Mouse (Mus musculus): ENCODE results near the gene Ttbk2. TPM values are rescaled to one million over a fixed set of nuclear protein-coding genes. Genes with fewer than 3 reads are reported as not detected.

Ttbk2 gene
- polyA plus RNA-seq, 1 experiment from 2014 or later, result 11.2 TPM

DNA sequence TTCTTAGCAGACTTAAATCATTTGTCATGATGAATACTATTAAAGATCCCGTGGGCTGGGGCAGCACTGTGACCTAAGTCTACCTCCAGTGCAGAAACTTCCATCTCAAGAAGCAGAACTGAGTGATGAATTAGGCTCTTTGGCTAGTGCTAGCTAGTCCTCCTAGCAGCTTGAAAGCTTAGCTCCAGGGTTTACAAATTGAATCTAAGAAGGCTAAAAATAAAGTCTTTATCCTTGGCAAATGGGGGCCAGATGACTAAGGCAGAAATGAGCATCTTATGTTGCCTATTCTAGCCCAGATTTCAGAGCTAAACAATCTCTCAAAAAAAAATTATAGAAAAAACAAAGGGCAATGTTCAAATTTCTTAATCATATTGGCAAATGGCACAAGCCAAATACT lies 10.3 kb upstream of the Ttbk2 start:
- 86% methylated on average over 1 of the region's 1 CpGs for WGBS
- Histone ChIP-seq H3K36me3 (ENCODE audit: control insufficient read depth, insufficient read depth, low read length) (no peaks in the 10 kb centered on the region; the same call in 1 of the 2 replicates), H3K4me1 (replicated peaks; ENCODE audit: control insufficient read depth, insufficient read depth, low read length) (no peaks in the 10 kb centered on the region), H3K27ac (ENCODE audit: low read depth, low read length) (no peak overlapping the region), H3K27me3 (ENCODE audit: control insufficient read depth, insufficient read depth, low read length) (no peaks in the 10 kb centered on the region), H3K4me2 (ENCODE audit: low read depth, low read length, severe bottlenecking) (no peak overlapping the region), H3K9me3 (ENCODE audit: control insufficient read depth, low read length) (no peaks in the 10 kb centered on the region), H3K9ac (ENCODE audit: low read length) (no peak overlapping the region), H3K4me3 (ENCODE audit: low read depth, low read length) (no peak overlapping the region)
- ATAC-seq (replicated peaks; ENCODE audit: low FRiP score) (no peak), DNase-seq (ENCODE audit: low spot score) (no peak)

DNA sequence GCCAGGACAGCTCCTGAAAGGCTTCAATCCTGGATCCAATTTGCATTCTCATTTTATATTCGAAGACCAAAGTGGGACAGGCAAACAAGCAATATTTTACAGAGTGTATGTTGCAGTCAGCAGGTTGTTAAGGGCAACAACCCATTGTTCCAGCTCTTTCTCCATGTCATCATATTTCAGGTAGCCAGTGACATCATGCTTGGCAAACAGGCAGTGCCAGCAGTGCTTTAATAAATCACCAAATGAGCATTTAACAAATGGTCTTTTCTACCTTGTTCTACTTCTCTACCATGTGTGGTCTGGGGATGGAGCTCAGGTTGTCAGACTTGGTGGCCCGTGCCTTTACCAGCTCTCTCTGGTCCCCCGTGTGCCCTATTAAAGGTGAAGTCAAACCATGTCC lies 7.7 kb upstream of the Ttbk2 start:
- no peak for DNase-seq (ENCODE audit: low spot score)
- Histone ChIP-seq H3K27ac (ENCODE audit: low read depth, low read length) (no peak overlapping the region), H3K36me3 (ENCODE audit: control insufficient read depth, insufficient read depth, low read length) (no peaks in the 10 kb centered on the region; the same call in 1 of the 2 replicates), H3K4me1 (replicated peaks; ENCODE audit: control insufficient read depth, insufficient read depth, low read length) (no peaks in the 10 kb centered on the region), H3K9ac (ENCODE audit: low read length) (no peak overlapping the region), H3K4me3 (ENCODE audit: low read depth, low read length) (no peak overlapping the region), H3K4me2 (ENCODE audit: low read depth, low read length, severe bottlenecking) (no peak overlapping the region), H3K9me3 (ENCODE audit: control insufficient read depth, low read length) (no peaks in the 10 kb centered on the region), H3K27me3 (ENCODE audit: control insufficient read depth, insufficient read depth, low read length) (no peaks in the 10 kb centered on the region)
- 94% methylated on average over 3 of the region's 3 CpGs for WGBS
- ATAC-seq (replicated peaks; ENCODE audit: low FRiP score), result no peak

DNA sequence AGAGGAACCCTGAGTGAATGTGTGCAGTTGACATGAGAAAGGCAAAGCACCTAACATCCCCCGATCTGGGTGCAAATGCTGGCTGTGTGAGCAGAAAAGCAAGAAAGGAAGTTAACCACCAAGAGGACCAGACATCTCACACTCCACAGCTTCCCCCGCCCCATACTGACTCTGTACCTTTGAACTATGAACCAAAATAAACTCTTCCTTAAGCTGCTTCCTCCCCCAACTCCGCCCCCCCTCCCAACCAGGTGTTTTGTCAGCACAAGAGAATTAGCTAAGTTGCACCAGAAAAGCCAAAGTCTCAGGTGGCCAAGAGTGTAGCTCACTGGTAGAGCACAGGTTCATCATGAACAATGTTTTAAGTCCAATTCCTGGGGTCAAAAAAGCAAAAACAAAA lies 2.7 kb upstream of the Ttbk2 start:
- Histone ChIP-seq H3K9me3 (ENCODE audit: control insufficient read depth, low read length) (no peaks in the 10 kb centered on the region), H3K4me1 (replicated peaks; ENCODE audit: control insufficient read depth, insufficient read depth, low read length) (no peaks in the 10 kb centered on the region), H3K4me2 (ENCODE audit: low read depth, low read length, severe bottlenecking) (no peak overlapping the region), H3K36me3 (ENCODE audit: control insufficient read depth, insufficient read depth, low read length) (no peaks in the 10 kb centered on the region), H3K27me3 (ENCODE audit: control insufficient read depth, insufficient read depth, low read length) (no peaks in the 10 kb centered on the region), H3K27ac (ENCODE audit: low read depth, low read length) (no peak overlapping the region), H3K9ac (ENCODE audit: low read length) (no peak overlapping the region), H3K4me3 (ENCODE audit: low read depth, low read length) (no peak overlapping the region)
- 88% methylated on average over 3 of the region's 3 CpGs for WGBS
- ATAC-seq (replicated peaks; ENCODE audit: low FRiP score), result no peak
- DNase-seq (ENCODE audit: low spot score), result no peak

DNA sequence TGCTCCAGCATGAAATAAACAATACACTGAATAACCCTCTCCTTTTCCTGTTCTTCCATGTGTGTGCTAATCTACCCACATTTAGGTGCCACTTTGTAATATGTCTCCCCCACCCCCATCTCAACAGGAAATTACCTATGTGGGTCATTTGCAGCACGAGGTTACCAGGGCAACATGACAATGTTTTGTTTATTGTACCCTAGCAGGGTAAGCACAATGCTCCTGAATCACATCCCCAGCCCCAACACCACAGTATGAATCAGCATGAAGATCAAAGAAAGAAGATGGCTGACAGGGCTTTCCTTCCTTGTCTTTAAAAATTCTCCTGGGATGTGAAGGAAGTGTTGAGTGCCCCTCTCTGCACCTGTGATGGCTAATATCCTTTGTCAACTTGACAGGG lies 2.2 kb upstream of the Ttbk2 start:
- Histone ChIP-seq H3K27ac (ENCODE audit: low read depth, low read length) (no peak overlapping the region), H3K9ac (ENCODE audit: low read length) (no peak overlapping the region), H3K4me2 (ENCODE audit: low read depth, low read length, severe bottlenecking) (no peak overlapping the region), H3K4me1 (replicated peaks; ENCODE audit: control insufficient read depth, insufficient read depth, low read length) (no peaks in the 10 kb centered on the region), H3K9me3 (ENCODE audit: control insufficient read depth, low read length) (no peaks in the 10 kb centered on the region), H3K4me3 (ENCODE audit: low read depth, low read length) (no peak overlapping the region), H3K36me3 (ENCODE audit: control insufficient read depth, insufficient read depth, low read length) (no peaks in the 10 kb centered on the region), H3K27me3 (ENCODE audit: control insufficient read depth, insufficient read depth, low read length) (no peaks in the 10 kb centered on the region)
- DNase-seq (ENCODE audit: low spot score) (no peak), ATAC-seq (replicated peaks; ENCODE audit: low FRiP score) (no peak)
- 44% methylated on average over 1 of the region's 1 CpGs for WGBS

DNA sequence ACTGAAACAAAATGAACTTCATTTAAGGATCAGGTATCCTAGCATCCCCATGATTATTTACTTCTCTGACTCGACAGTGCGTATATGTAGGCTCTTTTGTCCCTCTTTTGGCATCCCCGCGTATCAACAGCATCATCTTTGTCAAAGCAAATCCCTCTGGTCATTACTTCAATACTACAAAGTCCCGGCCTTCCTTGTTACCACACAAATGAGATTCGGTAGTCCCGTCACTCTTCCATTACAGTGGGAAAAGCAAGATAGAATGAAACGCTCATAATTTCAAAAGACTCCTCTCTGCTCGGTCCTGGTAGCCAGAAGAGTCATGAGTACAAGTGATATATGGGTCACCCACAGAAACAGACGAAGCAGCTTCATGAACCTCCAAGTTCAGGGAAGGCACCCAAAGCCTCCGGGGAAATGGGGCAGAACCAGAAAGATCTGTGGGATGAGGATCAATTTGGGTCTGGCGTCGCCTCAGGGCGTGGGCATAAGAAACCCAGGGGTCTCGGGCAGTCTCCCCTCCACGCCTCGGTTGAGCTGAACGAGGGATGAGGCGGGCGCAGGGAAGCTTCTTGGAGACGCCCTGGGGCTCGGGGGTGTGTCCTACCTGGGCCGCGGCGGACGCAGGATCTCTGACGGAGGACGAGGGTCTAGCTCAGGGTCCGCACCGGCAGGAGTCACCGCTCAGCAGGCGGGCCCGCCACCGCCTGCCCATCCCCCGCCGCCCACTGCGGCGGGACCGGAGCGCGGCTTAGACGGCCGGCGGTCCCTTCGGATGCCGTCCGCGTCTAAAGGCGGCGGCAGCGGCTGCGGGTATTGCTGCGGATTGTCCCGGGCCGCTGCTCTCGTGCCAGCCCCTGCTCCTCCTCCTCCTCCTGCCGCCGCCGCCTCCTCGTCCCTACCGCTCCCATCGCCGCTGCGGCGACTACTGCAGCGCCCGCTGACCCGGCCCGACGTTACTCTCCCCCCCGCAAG lies 668 bp downstream of the Ttbk2 start, which contains the start of gene Cdan1:
Gene Cdan1, minus strand, starts transcription at position 680 of the 975 bp plus-strand sequence.
- Histone ChIP-seq H3K27ac (ENCODE audit: low read depth, low read length) (0 out of 2 replicates have a peak within 1 kb of the TSS, but pooled peaks have one; percentile 57), H3K4me2 (ENCODE audit: low read depth, low read length, severe bottlenecking) (peak within 1 kb of the TSS; percentile 61), H3K9ac (ENCODE audit: low read length) (peak within 1 kb of the TSS; percentile 72), H3K27me3 (ENCODE audit: control insufficient read depth, insufficient read depth, low read length) (no peaks in the 10 kb centered on the region), H3K9me3 (ENCODE audit: control insufficient read depth, low read length) (no peaks in the 10 kb centered on the region), H3K4me3 (ENCODE audit: low read depth, low read length) (peak within 1 kb of the TSS; percentile 72), H3K36me3 (ENCODE audit: control insufficient read depth, insufficient read depth, low read length) (no peaks in the 10 kb centered on the region), H3K4me1 (replicated peaks; ENCODE audit: control insufficient read depth, insufficient read depth, low read length) (no peaks in the 10 kb centered on the region)
- DNase-seq (ENCODE audit: low spot score) (peak; percentile 84), ATAC-seq (replicated peaks; ENCODE audit: low FRiP score) (peak; percentile 70)
- WGBS, result under 1% methylated on average over 53 of the region's 71 CpGs

DNA sequence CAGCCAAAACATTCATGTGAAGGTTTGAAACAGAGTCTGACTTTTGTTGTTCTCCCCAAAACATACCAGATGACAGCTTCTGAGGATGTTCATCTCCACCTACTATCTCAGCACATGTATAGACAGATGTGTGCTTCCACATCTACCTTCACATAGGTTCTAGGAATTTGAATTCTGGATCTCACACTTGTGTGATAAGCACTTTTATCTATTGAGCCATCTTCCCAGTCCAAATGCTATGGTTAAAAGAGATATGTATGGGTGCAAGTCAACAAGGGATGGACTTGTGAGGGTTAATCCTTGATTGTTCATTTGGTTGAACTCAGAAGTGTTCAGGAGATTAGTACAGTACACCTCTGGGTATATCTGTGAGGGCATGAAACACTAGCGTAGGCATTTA lies 5.1 kb downstream of the Ttbk2 start:
- H3K27ac ChIP-seq (ENCODE audit: low read depth, low read length), result no peak overlapping the region
- no peak for DNase-seq (ENCODE audit: low spot score)
- H3K9me3 ChIP-seq (ENCODE audit: control insufficient read depth, low read length), result no peaks in the 10 kb centered on the region
- no peak overlapping the region for H3K4me2 ChIP-seq (ENCODE audit: low read depth, low read length, severe bottlenecking)
- H3K27me3 ChIP-seq (ENCODE audit: control insufficient read depth, insufficient read depth, low read length), result no peaks in the 10 kb centered on the region
- ATAC-seq (replicated peaks; ENCODE audit: low FRiP score), result no peak
- H3K4me1 ChIP-seq (replicated peaks; ENCODE audit: control insufficient read depth, insufficient read depth, low read length), result no peaks in the 10 kb centered on the region
- 97% methylated on average over 1 of the region's 1 CpGs for WGBS
- no peak overlapping the region for H3K9ac ChIP-seq (ENCODE audit: low read length)
- no peaks in the 10 kb centered on the region for H3K36me3 ChIP-seq (ENCODE audit: control insufficient read depth, insufficient read depth, low read length)
- no peak overlapping the region for H3K4me3 ChIP-seq (ENCODE audit: low read depth, low read length)

DNA sequence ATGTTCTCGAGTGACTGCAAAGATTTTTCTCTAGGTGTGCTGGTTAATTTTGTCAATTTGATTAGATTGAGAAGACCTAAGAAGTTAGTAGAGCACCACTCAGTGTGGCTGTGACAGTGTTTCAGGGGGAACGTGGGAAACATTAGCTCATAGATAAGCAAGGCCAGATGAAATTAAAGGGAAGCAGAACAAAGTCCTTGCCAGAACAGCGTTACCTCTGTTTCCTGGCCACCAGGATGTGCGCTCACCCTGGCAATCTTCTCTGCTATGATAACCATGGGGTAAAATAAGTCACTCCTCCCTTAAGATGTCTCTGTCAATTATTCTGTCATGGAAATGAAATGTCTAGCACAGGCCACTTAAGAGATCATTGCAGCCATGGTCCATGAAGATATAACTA lies 6.4 kb downstream of the Ttbk2 start:
- Histone ChIP-seq H3K4me1 (replicated peaks; ENCODE audit: control insufficient read depth, insufficient read depth, low read length) (no peaks in the 10 kb centered on the region), H3K27me3 (ENCODE audit: control insufficient read depth, insufficient read depth, low read length) (no peaks in the 10 kb centered on the region), H3K9ac (ENCODE audit: low read length) (no peak overlapping the region), H3K4me2 (ENCODE audit: low read depth, low read length, severe bottlenecking) (no peak overlapping the region), H3K36me3 (ENCODE audit: control insufficient read depth, insufficient read depth, low read length) (no peaks in the 10 kb centered on the region), H3K9me3 (ENCODE audit: control insufficient read depth, low read length) (no peaks in the 10 kb centered on the region), H3K4me3 (ENCODE audit: low read depth, low read length) (no peak overlapping the region), H3K27ac (ENCODE audit: low read depth, low read length) (no peak overlapping the region)
- 82% methylated on average over 4 of the region's 4 CpGs for WGBS
- ATAC-seq (replicated peaks; ENCODE audit: low FRiP score) (no peak), DNase-seq (ENCODE audit: low spot score) (no peak)

DNA sequence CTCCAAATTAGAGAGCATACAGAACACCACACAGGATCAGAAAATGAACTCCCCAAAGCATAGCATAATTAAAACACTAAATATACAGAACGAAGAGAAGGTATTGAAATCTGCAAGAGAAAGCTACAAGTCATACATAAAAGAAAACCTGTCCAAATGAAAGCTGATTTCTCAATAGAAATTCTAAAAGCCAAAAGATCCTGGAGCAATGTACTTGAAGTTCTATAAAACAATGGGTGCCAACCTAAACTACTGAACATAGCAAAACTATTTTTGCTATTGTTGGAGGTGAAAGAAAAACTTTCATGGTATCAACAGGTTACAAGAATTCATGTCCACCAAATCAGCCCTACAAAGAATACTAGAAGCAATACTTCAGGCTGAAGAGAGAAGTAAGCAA lies 9.2 kb downstream of the Ttbk2 start:
- WGBS, result 89% methylated on average over 1 of the region's 1 CpGs
- no peak for ATAC-seq (replicated peaks; ENCODE audit: low FRiP score)

DNA sequence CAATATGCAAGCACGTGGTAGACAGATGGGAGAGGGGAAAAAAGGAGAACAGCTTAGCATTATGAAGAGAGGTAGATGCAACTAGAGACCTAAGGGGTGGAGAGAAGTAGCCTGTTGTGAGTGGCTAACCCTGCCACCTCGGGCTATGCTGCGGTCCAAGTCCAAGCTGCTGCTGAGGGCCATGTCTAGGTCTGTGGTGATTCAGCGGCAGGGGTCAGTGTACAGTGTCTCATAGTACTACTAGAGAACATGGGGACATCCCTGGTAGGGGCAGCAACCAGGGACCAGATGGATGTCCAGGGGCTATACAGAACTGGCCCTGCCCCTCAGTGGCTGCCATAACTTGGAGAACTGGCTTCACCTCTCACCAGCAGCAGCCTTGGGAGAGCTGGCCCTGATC lies 15.2 kb downstream of the Ttbk2 start:
- no peaks in the 10 kb centered on the region for H3K36me3 ChIP-seq (ENCODE audit: control insufficient read depth, insufficient read depth, low read length)
- H3K9me3 ChIP-seq (ENCODE audit: control insufficient read depth, low read length), result no peaks in the 10 kb centered on the region
- H3K4me3 ChIP-seq (ENCODE audit: low read depth, low read length), result no peak overlapping the region
- H3K4me2 ChIP-seq (ENCODE audit: low read depth, low read length, severe bottlenecking), result no peak overlapping the region
- H3K9ac ChIP-seq (ENCODE audit: low read length), result no peak overlapping the region
- ATAC-seq (replicated peaks; ENCODE audit: low FRiP score) (no peak), DNase-seq (ENCODE audit: low spot score) (no peak)
- no peaks in the 10 kb centered on the region for H3K4me1 ChIP-seq (replicated peaks; ENCODE audit: control insufficient read depth, insufficient read depth, low read length)
- no peaks in the 10 kb centered on the region for H3K27me3 ChIP-seq (ENCODE audit: control insufficient read depth, insufficient read depth, low read length)
- WGBS, result 97% methylated on average over 4 of the region's 4 CpGs
- no peak overlapping the region for H3K27ac ChIP-seq (ENCODE audit: low read depth, low read length)

More for the DNA sequence above, 9.2 kb downstream of the Ttbk2 start:
- DNase-seq (ENCODE audit: low spot score), result no peak
- H3K9me3 ChIP-seq (ENCODE audit: control insufficient read depth, low read length), result no peaks in the 10 kb centered on the region
- no peak overlapping the region for H3K4me2 ChIP-seq (ENCODE audit: low read depth, low read length, severe bottlenecking)
- H3K27me3 ChIP-seq (ENCODE audit: control insufficient read depth, insufficient read depth, low read length), result no peaks in the 10 kb centered on the region
- H3K4me3 ChIP-seq (ENCODE audit: low read depth, low read length), result no peak overlapping the region
- no peak overlapping the region for H3K27ac ChIP-seq (ENCODE audit: low read depth, low read length)
- no peak overlapping the region for H3K9ac ChIP-seq (ENCODE audit: low read length)
- no peaks in the 10 kb centered on the region for H3K36me3 ChIP-seq (ENCODE audit: control insufficient read depth, insufficient read depth, low read length)
- H3K4me1 ChIP-seq (replicated peaks; ENCODE audit: control insufficient read depth, insufficient read depth, low read length), result no peaks in the 10 kb centered on the region
